Mouse (Mus musculus): ENCODE results near the gene Irf8. TPM values are rescaled to one million over a fixed set of nuclear protein-coding genes. Genes with fewer than 3 reads are reported as not detected.
"Not testable (repeated sequence)": the region's sequence is repeated elsewhere in the genome, so short reads cannot be mapped to it uniquely, and the experiment has no call there.

Gene Irf8
- total RNA-seq, 1 experiment from 2014 or later = 16.9 TPM

DNA sequence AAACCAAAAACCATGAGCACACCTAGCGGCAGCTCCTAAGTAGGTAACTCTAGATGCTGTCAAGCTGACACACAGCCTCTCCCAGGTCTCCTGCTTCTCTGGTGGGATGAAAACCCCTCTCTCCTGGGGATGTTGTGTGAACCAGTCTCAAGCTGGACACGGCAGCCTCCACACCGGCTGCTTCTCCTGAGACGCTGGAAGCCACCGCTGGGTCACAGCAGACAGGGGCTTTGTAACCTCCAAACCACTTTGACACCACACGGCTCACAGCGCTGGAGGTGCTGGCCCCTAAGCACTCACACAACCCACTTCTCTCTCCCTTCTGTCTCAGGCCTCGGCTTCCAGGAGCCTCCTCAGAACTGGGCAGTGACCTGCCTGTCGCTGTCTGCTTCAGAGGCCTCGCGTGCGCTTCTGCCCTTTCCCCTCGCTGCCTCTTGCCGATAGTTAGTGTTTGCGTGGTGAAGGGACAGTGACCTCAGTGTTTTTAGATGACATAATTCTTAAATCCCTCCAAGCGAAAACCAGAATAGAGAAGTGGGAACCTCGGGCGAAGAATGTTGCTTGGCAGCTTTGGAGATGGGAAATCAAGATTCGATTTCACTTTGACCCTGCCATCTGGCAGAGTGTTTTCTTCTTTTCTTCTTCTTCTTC lies 16.4 kb upstream of the Irf8 start:
- no peak for DNase-seq

DNA sequence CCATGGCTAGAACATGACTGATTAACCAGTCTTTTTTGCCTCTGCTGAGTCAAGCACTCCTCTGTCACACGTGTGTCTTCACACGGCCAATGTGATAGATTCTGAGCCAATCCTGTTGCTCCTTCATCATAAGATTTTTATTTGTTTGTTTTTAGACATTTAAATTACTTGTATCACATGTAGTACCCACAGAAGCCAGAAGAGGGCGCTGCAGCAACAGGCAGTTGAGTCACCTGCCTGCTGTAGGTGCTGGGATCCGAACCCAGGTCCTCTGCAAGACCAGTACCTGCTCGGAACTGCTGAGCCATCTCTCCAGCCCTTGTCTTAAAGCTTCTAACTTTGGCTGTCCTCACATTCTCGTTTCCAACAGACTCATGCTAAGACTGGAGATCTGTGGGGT lies 13.1 kb upstream of the Irf8 start:
- no peak for DNase-seq

DNA sequence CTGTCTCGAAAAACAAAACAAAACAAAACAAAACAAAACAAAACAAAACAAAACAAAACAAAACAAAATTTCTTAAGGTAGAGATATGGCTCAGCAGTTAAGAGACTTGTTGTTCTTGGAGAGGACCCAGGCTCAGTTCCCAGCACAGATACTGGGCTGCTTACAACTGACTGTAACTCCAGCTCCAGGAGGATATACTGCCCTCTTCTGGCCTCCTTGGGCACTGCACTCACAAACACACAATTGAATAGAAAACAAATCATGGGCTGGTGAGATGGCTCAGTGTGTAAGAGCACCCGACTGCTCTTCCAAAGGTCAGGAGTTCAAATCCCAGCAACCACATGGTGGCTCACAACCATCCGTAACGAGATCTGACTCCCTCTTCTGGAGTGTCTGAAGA lies 12.1 kb upstream of the Irf8 start:
- DNase-seq = not testable (repeated sequence)

DNA sequence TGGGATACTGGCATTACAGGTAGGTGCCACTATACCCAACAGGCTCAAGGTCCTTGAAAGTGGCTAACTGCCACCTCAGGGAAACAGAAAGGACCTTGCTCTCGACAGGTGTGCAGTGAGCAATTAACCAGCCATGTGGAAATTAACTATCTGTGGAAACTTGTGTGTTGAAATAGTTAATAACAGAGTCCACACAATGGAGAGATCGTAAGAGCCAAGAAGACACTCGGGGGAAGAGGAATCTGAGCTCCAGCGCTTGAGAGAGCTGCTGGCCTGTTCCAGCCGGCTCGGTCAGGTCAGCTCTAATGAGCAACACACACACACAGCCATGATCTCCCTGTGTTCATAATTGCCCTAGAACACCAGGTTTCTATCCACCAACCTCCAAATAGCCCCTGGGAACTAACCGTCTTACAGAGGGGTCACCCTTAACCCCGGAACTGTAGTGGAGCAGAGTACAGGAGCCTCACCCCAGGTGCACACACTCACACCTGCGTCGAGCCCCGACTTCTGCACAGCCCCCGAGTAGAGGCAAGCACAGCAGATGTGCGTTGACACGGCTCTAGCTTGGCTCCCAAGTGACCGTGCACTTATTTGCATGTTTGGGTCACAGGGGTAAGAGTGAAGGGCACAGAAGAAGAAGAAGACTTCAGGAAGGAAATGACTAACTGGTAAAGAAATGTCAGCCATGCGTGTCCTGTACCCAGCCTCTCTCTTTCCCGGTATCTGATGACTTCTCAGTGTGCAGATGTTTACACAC lies 11.2 kb upstream of the Irf8 start:
- DNase-seq = no peak

DNA sequence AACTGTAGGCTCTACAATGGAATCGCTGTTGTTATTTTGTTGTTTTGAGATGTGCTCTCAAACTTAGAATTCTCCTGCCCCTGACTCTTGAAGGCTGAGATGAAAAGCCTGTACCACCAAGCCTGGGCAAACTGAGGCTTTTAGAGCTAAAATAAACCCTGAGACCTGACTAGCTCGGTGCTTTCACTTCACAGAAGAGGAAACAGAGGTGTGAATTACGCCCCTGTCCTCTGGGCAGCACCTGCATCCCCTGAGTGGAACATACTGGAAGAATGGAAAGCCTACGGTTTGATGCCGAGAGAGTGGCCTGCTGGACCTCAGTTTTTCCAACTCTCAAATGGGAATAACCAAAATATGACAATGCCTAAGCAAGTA lies 10.6 kb upstream of the Irf8 start:
- no peak for DNase-seq

DNA sequence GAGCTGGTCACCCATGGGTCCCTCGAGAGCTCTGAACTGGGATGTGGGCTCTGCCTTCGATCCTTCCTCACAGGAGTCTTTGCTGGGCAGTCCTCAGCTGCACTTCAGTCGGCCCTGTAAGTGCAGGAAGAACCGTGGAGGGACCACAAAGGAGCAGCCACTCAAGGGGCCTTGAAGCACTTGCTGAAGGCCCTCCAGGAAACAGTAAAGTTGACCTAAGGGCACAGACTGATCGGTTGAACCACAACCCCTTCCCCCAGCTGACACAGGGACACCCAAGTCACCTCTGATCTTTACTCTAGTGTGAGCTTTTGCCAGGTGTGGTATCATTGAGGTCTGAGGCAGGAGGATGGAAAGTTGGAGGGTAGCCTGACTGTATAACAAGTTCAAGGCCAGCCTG lies 10.1 kb upstream of the Irf8 start:
- no peak for DNase-seq

DNA sequence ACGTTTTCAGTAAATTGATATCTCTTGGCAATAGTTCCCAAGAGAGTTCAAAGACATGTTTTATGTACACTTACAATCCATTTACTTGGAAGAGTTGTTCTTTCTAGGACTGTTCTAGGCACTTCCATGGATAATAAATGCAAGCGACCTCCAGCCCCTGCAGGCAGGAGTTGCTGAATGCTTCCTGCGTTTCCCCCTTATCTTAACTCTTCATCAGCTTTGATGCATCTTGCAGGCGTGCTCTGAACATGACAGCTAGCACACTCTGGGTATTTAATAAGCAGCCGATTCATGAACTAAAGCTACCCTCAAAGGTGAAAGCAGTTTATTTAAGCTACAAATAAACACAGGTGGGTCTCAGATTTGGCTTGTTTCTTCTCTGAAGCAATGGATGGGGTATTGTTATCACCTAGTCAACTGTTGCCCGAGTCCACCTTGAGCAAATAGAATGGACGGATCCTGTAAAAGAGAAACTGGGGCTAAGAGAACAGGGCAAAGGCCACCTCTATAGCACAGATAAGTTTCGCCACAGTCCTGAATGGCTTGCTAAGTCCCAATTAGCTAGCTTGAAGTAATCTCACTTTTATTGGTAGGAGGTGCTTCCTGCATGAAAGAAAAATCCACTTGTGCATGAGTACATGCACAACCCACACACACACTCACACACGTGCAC lies 7.5 kb upstream of the Irf8 start:
- DNase-seq = no peak

DNA sequence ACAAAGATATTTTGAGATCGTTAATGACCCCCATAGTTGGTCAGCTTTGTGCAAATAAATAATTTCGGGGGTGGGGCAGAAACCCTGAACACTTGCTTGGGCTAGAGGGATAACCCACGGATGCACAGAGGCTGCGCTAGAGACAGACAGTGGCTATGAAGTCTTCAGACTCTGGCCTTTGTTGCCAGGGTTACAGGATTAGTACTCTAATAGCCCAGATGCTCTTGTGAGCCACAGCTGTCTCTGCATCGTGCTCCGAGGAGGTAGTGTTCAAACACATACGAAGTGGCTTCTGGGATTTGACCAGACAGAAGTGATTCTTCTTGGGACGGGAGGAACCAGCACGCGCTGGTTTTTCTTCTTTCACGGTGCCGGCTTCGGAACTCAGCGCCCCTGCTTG lies 4.6 kb upstream of the Irf8 start:
- DNase-seq = no peak

DNA sequence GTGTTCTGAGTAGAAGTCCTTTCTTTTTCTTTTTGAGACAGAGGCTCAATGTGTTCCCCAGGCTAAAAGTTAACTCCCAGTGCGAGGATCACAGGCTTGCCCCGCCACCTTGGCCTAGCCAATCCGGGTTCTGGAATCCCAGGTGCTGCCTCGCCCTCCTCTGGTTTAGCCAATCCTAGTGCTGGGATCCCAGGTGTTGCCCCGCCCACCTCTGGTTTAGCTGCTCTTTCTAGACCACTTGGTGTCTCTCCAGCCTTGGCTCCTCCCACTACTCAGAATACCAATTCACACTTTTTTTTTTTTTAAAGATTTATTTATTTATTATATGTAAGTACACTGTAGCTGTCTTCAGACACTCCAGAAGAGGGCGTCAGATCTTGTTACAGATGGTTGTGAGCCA lies 4.1 kb upstream of the Irf8 start:
- no peak for DNase-seq

DNA sequence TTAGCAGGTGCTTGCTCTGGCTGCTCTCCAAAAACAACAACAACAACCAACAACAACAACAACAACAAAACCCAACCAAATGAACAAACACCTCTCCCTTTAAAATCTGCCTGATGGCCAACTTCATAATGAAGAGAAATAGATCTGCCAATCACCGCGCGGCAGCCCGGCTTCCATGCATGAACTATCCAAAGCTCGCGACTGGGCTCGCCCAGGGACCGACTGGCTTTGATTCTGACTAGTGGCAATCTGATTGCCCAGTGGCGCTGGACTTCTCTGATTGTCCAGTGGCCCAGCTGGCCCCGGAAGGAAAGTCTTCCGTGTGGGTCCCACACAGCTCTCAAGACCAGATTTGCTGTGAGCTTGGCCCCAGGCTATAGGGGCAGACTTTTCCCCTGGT lies 328 bp downstream of the Irf8 start:
- DNase-seq = peak; percentile 65

DNA sequence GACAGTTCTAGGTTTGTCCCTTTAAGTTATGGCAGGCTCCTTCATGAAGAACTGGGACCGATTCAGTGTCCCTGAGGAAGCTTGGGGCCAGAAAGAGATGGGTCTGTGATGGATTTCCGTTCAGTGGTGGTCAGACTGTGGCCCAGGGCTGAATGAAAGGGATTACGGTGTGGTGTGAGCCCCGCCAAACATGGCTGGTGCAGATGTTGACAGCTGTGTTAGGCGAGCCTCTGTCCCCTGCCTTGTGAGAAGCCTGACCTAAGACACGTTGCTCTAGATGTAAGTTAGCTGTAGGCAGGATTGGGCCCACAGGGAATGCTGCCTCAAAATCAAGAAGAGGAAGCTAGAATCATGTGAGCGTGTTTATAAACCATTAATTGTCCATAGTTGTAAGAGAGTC lies 1.0 kb downstream of the Irf8 start:
- DNase-seq = no peak

DNA sequence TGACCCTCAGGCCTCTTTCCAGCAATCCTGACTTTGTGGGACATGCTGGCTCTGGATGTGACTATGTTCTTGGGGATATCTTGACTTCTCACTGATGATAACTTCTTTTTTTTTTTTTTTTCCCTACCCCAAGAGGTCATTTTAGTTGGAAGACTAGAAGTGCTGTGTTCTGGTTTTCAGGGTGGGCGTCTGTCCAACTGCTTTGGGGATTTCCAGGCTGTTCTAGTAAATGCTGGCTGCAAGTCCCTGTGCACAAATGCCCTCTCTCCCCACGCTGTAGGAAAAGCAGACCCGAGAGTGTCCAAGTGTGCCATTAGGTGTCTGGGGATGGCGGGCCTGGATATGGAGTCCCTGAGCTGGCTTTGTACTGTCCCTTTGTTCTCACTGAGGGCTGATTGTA lies 2.6 kb downstream of the Irf8 start:
- no peak for DNase-seq

DNA sequence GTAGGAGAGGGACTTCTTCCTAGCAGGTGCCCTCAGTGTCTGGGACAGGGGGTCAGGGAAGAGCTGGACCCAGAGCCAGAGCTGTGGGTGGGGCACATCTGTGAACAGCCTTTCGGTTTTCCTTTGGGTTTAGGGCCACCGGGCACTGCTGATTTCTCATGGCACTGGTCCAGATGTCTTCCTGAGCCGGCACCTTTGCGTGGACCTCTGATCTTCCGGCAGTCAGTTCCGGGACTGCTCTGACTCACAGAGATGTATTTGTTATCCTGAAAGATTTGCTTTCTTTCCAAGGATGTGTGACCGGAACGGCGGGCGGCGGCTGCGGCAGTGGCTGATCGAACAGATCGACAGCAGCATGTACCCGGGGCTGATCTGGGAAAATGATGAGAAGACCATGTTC lies 3.4 kb downstream of the Irf8 start:
- DNase-seq = peak; percentile 52

DNA sequence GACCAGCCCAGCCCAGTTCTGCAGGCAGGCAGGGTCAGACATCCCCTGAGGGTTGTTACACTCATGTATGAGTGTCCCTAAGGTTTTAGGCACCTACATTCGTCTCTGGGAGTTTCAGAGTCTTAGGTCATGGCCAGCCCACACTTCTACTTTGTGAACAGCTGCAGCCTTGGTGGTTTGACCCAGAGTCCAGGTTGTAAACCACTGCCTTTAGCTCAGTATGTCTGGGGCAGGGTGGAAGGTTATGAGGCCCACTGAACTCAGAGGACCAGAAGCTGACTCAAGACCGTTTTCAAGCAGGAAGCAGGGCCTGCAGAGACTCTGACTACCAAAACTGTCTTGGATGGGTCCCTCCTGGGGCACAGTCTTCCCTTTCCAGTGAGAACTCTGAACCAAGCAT lies 4.4 kb downstream of the Irf8 start:
- DNase-seq = no peak

DNA sequence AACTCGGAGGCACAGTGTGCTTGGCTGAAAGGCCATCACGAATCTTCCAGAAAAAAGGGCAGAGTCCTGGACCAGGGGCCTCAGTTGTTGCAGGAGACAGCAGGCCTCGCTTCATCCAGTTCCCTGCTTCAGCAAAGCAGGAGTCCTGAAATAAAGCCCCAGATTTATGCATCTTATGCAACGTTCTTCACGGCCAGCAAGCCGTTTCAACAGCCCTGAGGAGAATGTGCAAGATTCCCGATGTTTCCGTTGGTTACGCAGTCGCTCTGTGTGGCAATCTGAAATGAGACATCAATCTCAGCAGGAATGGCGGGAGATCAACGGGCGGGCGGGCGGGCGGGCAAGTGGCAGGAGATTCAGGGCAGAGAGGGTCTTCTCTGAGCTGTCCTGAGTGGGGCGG lies 4.8 kb downstream of the Irf8 start:
- peak; percentile 46 for DNase-seq

DNA sequence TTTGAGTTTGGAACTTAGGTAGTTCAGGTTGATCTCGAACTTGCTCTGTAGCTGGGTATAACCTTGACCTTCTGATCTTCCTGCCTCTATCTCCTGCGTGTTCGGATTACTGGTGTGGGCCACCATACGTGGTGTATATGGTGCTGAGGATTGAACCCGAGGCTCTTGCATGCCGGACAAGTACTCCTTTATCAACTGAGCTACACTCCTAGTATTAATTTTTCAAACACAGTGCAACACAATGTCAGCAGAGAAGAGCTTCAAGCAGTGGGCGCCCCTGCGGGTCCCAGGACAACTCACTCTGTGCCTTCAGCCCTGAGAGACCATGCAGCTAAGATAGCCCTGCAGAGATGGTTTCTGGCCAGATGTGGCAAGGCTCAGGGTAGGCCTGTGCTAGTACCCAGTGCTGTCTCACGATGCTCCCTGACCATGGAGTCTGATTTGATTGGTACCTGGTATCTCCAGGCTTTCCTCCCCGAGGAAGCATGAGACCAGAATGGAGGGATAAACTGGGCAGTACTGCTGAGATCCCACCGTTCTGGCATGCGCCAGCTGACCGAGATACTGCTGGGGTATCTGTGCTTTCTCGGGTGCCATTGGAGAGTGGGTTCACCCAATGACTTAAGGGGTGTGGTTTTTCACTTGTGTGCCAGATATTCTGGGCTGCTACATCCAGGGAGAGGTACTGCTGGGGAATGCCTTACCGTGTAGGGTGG lies 5.8 kb downstream of the Irf8 start:
- no peak for DNase-seq

DNA sequence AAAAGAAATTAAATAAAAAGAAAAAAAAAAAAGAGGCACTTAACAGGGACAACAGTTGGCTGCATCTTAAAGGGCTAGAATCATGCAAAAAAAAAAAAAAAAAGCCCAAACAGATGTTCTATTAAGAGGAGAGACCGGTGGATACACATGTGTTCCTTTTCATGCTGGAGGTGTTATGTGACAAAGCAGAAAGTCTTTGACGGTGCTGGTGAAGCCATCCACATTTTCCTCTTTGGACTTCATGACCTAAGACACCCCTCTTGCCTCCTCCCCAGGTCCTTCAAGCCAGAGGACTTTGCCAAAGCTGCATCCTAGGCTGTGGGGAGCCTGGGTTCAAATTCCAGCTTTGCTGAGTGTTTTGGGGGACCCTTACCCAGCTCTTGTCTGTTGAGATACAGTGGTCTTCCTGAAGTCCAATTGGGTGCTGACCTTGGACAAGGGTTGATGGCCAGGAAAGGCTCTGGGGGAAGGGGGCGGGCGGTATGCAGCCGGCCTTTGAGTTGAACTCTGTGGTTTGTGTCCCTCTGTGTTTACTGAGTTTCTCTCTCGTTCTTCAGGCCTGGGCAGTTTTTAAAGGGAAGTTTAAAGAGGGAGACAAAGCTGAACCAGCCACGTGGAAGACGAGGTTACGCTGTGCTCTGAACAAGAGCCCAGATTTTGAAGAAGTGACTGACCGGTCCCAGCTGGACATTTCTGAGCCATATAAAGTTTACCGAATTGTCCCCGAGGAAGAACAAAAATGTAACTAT lies 7.2 kb downstream of the Irf8 start:
- no peak for DNase-seq

DNA sequence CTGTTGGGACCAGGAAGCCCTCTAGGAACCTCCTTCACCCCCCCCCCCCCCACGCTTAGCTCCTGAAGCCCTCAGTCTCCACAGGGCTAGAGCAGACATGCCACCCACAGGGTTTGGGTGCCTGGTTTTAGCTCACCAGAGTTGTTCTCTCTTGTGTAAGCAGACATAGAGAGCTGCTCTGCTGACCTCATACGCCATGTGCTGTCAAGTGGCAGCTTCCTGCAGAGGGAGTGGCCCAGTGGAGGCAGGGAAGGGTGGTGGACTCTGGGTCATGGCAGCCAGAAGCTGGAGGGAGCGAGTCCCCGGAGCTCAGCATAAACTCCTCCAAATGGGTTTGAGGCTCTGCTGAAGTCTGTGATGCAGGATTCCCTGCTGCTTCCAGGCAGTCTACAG lies 7.7 kb downstream of the Irf8 start:
- DNase-seq = no peak

DNA sequence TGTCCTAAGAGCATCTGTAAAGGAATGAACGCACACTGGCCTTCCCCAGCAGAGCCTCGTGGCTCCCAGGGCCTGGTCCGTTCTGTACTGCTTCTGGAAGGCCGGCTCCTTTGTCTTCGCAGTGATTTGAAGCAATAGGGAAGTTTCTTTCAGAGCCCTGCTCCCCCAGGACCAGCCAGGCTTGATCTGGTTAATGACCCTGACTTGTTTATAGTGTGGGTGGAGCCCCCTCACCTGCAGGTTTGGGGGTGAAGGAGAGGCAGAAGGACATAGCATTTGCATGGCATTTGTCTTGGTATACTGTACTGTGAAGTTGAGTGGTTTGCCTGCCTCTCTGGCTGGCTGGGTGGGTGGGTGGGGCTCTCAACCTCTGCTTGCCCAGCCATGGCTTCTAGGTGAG lies 8.3 kb downstream of the Irf8 start:
- DNase-seq = no peak

DNA sequence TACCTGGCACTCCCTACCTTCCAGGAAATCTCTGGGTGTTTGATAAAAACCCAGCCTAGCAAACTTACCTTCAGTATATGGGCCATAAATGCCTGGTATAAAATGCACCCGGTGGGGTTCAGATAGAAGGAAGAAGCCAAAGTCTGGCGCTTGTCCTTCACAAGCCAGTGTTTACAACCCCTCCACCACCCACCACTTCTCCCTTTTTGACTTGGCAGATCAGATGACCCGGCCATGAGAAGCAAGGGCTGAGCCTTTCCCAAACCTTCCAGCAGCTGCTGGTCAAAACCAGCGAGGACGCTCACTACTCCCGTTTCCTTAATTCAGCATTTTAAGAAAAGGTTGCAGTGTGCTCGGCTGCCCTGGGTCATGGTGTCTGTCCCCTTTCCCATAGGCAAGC lies 9.1 kb downstream of the Irf8 start:
- no peak for DNase-seq

DNA sequence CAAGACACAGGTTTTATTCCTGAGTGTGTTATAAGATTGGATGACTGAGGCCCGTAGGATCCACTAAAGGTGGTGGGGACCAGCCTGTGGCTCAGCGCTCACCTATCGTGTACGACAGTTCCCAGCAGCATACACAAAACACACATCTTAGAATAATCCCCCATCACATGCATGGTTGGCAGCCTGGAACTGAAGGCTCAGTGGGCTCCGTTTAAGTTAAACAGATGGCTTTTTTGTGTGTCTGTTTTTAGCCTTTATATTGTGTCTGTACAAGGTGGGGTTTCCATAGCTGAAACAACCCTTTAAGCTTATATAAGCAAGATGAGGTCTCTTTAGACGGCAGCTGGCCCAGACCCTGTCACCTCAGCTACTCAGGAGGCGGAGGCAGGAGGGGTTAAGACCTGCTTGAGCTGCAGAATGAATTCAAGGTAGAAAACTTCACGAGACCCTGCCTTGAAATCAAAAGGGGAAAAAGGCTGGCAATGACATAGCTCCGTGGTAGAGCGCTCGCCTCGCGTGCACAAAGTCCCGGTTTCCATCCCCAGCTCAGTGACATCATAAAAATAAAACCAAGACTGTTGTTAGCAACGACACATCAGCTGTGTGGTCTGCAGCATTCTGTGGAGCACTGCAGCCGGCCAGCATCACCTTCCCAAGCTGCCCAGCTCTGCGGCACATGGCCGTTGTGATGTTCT lies 10.0 kb downstream of the Irf8 start:
- no peak for DNase-seq

DNA sequence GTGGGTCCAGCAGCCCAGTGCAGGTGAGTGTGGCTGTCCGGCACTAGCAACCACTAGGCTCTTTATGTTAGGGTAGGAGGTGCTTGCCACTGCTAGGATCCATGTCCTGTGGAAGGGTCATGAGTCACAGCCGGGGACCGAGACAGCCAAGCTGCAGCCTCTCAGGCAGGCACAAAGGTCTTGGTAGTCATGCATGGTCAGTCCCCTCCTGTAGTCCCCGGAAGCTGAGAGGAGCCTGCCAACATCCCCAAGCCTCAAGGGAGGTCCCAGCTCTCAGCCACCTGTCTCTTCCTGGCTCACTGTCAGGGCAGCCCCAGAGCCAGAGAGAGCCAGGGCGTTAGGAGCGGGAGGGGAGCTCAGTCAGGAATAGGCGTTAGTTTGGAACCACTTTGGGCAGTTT lies 11.1 kb downstream of the Irf8 start:
- no peak for DNase-seq
